Mouse (Mus musculus) cortical plate, adult 2 months (tissue): ENCODE data around the gene Tbkbp1.

Source experiments
- CTCF ChIP-seq: fragments of 200-500 bp; IDR thresholded peaks from 2 replicates; pipeline ENCODE4 v1.5.1; 2011; ENCODE audit warnings: mild to moderate bottlenecking, control low read depth, low read length; ENCODE audit not compliant: insufficient read depth; ENCODE audit errors: extremely low read depth
- POLR2A ChIP-seq: fragments of 200-500 bp; IDR thresholded peaks from 2 replicates; pipeline ENCODE4 v1.6.1; 2011; ENCODE audit warnings: mild to moderate bottlenecking, low read length, control low read depth; ENCODE audit not compliant: insufficient read depth; ENCODE audit errors: extremely low read depth

- TF ChIP-seq CTCF (no peak), POLR2A (no peak)
These were observed 36.4 kb downstream of the Tbkbp1 start, which contains the start of gene Tbx21 for GRCm38 (mm10) chr11:97114671-97115601.
